Mouse (Mus musculus) ovary, adult 18-20 months (tissue): ENCODE measurements at regions not wholly inside any gene's neighbourhood (a gene's known extent, or its start where the extent isn't known, plus 50 kb on each side); places are given as distances from the start of the nearest gene placed in this dataset.
A peak's percentile ranks its signal among the peaks of the same experiment; 100 is the strongest.

Experiments used
- DNase-seq: peaks from one replicate; pipeline ENCODE4 v3.0.0; 2022; ENCODE audit warnings: low spot score, mixed read lengths

DNA sequence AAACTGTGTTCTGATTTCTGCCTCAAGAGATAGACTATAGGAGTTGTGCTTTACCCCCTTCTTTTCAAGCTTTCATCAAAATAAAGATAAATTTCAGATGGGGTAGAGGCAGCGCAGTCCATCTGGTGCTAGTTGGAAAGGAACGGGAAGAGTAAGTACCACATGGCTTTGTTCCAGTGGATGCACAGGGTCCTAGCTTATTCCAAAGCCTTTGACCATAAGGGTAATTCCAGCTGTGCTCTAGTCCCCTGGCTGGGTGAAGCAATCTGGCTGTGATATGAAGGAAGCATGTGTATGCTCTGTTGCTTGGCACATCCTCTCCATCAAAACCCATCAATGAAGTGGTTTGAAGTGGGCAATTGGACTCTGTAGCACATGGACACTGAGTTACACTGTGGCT, 155.6 kb downstream of the 1190002N15Rik start:
- no peak for DNase-seq

DNA sequence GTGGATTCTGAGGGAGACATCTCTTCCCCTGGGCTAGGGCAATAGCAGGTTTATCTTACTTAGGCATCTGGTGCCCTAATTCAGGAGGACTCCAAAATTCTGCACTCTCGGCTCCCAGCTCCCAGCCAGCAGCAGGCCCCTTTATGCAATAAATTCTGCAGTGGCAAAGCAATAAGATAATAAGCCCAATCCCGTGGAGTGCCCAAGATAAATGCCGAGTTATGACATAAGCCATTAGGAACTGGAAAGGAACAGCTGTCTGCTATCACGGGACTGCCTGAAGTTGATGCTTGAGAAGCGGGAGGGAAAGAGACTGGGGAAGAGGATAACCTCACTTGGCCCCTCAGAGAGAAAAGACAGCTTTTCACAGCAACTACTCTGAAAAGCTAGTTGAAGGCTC, 159.0 kb downstream of the 1190002N15Rik start:
- DNase-seq: no peak

DNA sequence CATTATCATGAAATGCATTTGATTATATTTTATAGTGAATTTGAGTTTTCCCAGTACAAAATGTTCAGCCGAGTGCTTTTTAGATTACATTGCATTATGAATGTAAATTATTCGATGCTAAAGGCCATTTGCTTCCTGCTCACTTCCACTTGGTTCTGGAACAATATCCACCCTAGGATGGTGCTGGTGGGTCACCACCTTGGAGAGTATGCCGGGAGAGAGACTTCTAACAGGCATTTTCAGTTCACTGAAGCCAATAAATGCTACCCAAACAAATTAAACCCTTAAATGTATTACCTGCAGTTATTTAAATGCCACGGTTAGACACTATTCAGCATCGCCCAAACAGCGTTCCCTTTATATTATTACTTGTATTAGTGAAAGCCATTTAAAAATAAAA, 159.6 kb downstream of the 1190002N15Rik start:
- no peak for DNase-seq

DNA sequence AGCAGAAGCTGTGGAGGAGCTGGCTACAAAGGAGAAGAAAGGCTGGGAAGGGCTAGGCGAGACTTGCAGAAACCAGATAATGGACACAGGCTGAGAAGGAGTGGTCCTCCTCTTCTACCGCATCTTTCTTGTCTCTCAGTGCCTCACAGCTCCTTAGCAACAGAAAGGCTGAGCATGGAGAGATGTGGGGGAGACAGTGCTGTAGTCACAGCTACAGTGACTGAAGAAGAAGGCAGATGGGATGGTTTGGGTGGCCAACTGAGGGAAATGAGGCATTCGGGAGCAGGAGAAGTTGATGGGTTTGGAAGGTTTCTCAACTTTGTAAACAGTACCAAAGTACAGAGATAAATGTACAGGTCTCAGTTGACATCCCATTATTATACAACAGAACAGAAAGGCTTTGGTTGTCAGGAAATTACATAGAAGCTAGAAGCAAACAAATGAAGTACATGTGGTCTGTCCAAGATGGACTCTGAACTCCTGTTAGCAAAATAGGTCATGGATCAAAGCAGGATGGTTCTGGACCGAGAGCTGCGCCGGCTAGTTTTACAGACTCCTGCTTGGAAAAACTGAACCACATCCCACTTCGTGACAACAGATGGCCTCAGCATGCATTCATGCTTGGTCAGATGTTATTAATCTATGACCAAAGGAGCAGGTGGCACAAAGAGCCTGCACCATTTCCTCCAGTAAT, 160.4 kb downstream of the 1190002N15Rik start:
- DNase-seq: no peak

DNA sequence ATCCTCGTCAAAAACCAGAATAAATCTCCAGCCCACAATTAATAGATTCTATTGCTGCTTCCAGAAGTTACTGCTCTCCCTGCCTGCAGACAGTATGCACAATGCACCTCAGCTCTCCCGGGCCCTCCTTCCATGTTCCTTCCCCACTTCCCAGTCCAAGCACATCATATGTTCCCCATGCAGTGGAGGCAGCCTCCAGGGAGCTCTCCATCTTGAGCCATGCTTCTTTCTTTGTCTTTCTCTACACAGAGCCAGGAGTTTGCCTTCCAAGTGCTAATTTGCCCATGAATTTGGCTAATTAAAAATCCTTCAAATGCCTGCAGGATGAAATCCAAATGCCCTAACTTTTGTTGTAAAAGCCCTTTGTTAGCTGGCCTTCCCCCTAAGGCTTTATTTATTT, 166.9 kb downstream of the 1190002N15Rik start:
- DNase-seq: no peak

DNA sequence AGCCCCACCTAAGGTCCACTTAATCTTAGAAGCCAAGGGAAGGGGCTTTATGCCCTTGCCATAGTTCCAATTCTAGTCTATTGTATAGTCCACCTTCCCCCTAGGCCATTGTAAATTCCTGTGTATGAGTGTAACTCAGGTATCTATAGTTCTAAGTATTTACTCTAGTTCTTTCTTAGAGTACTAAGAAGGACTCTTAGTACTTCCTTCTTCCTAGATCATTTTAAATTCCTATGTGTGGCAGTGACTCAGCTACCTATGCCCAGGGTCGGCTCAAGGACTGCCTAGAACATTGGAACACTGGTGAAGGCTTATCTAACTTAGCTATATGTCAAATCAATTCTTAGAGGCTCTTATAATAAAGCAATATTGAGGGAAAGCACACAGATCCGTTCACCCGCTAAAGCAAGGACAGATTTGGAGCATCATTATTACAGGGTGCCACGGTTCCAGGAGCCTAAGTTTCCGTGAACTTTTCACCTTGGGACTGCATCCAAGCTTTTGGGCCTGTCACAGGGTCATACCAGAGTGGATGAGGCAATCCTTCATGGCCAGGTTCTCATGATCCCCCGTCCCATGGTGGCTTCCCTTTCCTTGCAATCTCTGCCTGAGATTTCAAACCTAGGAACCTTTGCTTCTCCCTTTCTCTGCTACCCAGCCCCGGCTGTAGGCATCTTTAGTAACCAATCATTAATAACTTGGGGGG, 169.5 kb downstream of the 1190002N15Rik start:
- no peak for DNase-seq

DNA sequence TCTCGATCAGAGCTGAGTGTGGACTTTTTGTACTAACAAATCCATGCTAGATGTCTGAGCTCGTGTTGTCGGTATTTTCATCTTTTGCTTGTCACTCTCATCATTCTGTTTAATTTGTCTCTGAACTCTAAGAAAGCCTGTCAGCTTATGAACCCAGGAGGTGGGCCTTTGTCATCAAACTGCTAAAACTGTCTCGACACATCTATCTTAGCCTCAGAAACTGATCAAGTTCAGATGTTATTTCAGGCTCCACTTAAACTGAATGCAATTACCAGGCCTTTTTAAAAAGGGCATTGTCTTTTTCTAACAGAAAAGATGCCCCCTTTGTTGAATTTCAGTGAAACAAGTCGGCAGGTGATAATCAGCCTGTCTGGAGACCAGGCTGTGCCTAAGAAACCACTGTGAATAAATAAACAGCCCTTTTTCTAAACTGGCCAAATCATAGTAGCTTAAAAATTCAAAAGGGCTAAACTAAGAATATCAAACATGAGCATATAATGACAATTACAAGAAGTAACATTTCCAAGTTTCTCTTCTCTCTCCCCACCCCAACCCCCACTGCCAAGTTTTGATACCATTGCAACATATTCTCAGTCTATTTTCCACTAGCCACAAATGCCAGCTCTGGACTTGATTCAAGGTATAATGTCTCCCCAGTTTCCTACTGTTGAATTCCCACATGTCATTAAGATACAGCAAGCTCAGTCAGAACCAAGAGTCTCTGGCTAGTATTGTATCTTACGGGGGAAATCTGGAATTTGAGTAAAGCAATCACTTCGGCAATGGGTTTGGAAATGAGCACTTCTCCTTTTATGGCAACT, 175.8 kb downstream of the 1190002N15Rik start:
- no peak for DNase-seq

DNA sequence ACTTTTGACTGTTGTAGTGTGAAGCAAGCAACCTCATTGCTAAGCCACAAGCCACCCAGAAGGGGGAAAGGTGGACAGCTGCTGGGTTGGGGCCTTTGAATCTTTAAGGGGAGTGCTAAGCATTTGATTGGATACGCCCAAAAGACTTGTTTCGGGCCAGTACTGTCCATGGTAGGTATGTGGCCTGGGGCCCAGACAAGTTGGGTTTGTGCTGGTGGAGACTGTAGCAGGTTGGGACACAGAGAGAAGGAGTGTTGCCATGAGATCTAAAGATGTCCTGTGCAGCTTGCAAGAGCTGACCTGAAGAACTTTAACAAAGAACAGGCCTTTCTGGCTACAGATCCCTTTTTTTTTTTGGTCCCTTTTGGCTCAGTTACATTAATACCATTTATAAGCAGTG, 176.9 kb downstream of the 1190002N15Rik start:
- no peak for DNase-seq

DNA sequence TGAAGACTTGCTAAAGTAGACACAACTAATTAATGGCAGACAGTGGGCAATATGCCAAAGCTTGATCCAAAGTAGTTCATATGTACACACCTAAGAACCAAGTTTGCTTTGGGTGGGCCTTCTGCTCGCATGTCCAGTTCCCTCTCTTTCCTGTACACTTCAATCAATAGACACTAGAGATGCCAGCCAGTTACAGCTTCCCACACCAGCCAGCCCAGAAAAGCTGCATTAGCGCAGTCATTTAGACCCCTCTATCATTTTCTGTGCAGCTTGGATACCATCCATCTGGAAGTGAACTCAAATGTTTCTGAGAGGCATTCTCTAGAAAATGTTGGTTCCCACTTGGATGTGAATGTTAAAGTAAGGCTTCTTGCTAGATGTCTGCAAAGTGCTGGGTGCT, 179.7 kb downstream of the 1190002N15Rik start:
- DNase-seq: no peak

DNA sequence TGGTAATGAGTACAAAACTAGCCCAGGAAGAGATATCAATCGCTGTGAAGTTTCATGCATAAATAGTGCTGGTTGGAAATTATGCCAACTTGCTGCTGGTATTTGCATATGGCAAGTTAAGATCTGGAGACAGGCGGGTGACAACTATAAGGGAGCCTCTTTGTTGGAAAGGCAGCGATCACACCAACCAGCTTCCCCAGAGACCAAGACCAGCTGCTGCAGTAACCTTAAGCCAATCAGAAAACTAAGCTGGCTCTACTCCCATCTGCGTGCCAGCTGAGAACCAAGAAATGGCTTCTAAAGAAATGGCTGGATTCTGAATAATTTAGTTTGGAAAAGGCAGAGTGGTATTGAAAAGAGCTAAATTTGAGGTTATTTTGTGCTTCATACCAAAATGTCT, 195.9 kb downstream of the 1190002N15Rik start:
- DNase-seq: no peak

DNA sequence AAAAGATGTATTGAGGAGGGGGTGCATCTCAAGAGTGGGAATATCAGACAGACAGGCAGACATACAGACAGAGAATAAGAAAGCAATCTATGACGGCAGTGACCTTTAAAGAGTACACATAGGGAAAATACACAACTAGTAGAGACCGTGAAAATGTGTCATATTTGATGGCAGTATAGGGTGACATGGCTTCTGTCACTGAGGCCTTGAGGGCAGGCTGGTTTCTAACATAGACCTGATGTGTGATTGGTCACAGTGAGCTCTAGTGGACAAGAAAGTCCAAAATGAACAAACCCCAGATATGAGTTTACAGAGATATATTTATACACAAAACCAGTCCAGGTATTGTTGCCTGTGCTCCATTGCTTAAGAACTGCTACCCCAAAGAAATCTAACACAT, 196.3 kb downstream of the 1190002N15Rik start:
- no peak for DNase-seq

DNA sequence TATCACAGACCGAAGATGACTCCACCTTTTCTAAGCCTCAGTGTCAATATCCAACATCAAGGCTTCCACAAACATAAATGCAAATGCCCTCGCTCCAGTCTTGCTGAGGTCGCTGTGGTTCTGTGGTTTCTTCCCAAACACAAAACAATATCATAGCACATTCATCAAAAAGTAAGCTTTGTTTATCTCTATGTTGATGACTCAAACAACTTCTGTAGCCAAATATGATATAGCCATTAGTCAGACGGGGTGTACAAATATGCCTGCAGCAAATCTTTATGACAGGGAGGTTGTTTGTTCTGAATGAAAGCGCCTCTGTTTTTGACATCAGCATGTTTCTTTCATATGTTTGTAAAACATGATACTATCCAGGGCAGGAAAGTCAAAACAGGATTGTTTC, 204.4 kb downstream of the 1190002N15Rik start:
- peak; percentile 8 for DNase-seq

DNA sequence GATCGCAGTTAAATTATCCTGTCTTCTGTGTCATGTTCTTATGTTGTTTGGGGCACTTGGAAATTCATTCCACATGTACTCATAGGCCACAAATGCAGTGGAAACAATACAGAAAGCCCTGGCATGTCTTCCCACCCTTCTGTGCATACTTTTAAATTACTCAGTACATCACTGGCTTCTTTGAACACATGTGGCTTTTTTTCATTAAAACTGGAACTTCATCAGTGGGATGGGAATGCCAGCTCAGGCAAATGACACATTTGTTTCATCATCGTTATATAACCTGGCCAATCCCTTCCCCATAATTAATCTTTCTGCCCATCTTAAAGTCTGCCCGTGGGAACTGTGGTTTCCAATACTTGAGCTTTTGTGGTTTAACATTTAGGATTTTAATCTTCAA, 214.9 kb downstream of the 1190002N15Rik start:
- DNase-seq: no peak

DNA sequence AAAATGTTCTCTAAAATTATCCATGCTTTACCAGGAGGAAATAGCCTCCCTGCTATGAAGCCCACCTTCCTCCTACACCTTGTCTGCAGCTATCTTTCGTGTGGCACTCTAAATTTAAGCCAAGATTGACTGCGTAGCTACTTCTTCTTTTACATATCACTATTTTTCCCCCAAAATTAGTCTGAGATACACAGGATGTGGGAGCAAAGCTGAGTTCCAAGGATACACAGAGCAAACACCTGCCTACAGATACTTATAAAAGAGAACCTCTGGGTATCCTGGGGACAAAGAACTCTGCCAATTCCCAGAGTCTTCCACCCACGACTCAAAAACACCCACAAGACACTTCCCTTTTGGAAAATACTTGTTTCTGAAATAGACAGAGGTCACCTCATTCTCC, 235.3 kb downstream of the 1190002N15Rik start:
- DNase-seq: no peak

DNA sequence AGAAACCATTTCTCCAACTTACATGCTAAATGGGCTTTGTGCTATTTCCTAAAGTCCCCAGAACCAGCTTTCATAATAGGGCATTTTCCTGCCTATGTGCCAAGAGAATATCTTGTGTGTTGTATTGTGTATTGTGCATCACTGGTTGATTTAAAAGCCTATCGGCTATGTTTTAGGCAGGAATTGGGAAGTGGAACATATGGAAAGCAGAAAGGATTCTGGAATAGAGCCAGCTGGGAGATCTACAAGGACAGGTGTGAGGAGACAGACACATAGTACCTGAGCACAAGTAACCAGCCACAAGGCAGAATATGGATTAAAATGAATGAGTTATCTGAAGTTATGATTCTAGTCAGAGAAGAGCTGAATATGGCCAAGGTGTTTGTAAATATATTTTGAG, 236.0 kb downstream of the 1190002N15Rik start:
- DNase-seq: no peak

DNA sequence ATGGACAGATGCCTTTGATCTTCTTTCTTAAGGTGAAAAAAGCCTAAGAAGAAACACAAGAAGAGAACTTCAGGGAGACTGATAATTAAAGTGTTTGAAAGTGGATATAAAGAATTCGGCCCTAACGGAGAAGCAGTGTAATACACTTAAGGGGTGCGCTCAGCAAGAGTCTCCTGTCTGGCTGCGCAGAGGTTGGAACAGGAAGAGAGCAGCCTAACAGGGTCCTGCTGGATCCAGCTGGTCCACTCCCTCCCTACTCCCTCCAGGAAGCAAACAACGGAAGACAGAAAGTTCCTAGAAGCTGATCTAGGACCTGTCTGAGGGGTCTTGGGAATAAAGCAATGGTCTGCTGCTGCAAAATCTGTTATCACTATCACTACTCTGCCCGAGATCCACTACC, 242.4 kb downstream of the 1190002N15Rik start:
- DNase-seq: no peak

DNA sequence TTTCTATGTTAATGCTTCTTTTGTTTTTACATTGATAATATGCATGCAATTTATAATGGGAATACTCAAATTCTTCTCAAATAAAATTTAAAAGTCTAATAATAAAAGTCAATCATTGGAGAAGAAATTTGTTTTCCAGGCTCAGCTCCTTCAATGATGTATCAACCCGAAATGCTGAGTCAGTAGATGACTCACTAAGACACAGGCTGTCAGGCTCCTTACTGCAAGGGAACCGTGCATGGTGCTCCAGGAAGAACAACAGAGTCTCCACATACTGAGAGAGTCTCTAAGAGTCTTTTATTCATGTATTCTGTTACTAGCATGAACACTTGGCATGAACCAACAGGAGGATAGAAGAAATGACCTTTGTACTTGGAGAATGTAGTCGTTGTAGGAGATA, 245.7 kb downstream of the 1190002N15Rik start:
- no peak for DNase-seq

DNA sequence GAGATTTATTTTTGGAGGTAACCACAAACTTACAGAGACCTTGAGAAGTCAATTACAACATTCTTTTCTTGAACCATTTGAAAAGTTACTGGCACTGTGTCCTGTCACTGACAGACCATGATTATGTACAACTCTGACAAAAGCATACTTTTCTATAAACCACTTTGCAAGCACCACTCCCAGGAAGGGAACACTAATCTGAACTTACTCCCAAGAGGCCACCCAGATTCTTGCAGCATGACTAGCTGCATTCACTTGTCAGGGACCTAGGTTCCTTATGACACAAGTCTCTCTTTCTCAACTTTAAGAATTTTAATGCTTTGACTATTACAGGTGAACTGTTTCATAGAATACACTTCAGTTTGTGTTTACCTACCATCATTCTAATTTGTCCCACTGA, 248.3 kb downstream of the 1190002N15Rik start:
- DNase-seq: no peak

DNA sequence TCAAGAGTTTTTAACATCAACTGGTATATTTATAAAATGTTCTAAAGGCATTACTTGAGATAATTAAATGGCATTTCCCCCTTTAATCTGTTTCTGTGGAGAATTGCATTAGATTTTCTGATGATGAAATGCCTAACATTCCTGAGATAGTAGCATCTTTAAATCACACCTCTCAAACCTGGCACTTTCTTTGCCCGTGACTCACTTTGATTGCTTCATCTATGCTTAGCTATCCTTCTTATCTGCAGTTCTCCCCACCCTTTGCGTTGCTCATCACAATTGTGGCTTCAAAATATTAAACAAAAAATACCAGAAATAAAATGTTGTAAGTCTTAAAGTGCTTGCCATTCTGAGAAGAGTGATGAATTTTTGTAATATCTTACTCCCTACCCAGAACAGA, 250.3 kb downstream of the 1190002N15Rik start:
- DNase-seq: no peak

DNA sequence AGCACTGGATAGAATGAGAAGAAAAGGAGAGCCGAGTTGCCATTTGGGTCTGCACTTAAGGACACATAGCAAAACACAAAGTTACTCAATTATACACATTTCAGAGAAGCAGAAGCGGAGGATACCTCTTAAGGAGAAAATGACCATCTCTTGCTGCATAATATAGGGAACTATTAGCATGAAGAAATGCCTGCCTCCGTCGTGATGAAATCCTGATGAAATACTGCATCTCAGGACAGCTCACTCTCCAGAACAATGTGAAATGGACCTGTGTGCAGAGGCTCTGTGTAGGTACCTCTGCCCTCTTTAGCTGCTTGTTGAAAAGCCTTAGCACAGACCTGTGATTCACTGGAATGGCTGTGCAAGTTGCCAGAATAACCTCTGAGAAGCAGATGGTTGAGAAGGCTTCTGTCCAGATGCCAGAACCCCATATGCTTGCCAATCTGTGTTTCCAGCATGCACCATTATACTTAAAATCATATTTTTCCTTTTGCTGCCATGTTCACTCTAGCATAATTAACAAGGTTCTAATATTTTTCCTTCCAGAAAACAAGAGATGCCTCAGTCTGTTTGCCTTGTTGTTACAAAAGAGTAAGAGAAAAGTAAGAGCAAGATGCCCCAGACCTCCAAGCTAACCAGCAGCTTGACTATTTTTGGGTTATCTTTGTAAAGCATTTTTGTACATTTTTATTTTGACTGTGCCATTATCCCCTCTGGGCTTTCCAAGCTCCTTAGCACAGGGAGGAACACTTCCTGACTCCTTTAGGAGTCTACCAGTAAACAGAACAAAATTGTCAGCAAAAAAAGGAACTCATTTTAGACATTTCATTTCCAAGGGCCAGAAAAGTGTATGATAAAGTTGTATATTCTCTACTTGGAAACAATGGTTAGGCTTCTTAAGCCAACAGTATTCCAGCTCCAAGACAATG, 259.0 kb downstream of the 1190002N15Rik start:
- DNase-seq: no peak

DNA sequence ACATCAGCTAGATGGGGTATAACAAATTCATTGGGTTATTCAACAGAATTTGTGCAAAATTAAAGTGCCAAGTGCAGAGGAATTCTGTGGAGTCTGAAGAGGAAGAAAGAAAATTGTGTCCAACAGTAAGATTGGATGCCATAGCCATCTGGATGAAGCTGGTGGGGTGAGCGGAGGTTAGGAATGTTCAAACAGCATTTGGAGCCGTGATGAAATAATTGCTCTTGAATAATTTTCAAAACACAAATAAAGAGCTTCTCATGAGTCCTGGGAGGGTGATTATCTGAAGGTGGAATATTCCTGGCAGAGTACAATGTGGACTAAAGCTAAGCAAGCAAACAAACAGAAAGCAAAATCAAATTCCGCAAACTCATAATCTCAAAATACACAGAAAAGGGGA, 260.8 kb downstream of the 1190002N15Rik start:
- DNase-seq: no peak

DNA sequence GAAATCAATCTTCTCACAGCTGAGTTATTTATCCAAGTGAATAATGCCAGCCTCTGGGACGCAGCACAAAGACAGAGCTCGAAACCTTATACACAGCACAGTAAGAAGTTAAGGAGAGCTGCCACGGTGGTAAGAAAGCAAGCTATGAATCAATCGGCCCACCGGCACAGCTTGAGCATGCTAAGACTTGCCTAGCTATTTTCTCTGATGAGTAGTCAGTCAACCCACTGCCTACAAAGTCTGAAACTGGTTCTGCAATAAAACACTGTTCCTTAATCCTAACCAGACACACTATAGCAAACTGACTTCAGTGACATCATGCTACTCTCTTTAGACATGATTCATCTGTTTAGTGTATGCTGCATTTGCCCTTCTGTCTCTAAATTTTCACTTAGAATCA, 268.7 kb downstream of the 1190002N15Rik start:
- DNase-seq: no peak
